ENCODE assay signal across 33 mouse cellular contexts in genomic region chr15:101398269-101398668, GRCm38 (mm10). TPM values are rescaled to one million over a fixed set of nuclear protein-coding genes. Genes with fewer than 3 reads are reported as not detected.
DNase-seq lines count a peak whose midpoint lies in the region; ATAC-seq lines count a peak whose summit lies in the region.
"Had no signal": no experiment of that assay in that cellular context is flagged by ENCODE, and none has a peak within 500 bp of the region (broad histone marks: within the 10 kb centered on the region; RNA-seq: fewer than 3 reads in every experiment).

No protein-coding gene starts in this region.

- no peak overlapping the region for H3K9ac ChIP-seq in heart, embryonic 11.5 days (ENCODE audit: low read depth, low read length)
- no peak overlapping the region for H3K9ac ChIP-seq in forebrain, embryonic 13.5 days
- H3K9ac ChIP-seq: embryonic facial prominence, embryonic 12.5 days; forebrain, embryonic 12.5 days; hindbrain, embryonic 14.5 days; lung, embryonic 14.5 days; midbrain, embryonic 12.5 days had no signal

- H3K9me3 ChIP-seq in heart, embryonic 11.5 days (replicated peaks; ENCODE audit: control insufficient read depth, low read length), result no peaks in the 10 kb centered on the region
- H3K9me3 ChIP-seq in forebrain, embryonic 13.5 days (replicated peaks), result no peaks in the 10 kb centered on the region
- H3K9me3 ChIP-seq: embryonic facial prominence, embryonic 12.5 days; forebrain, embryonic 12.5 days; midbrain, embryonic 12.5 days had no signal

- no peak overlapping the region for H3K27ac ChIP-seq in heart, embryonic 11.5 days (ENCODE audit: low read depth, low read length)
- no peak overlapping the region for H3K27ac ChIP-seq in forebrain, embryonic 13.5 days
- H3K27ac ChIP-seq: embryonic facial prominence, embryonic 12.5 days; forebrain, embryonic 12.5 days; hindbrain, embryonic 14.5 days; midbrain, embryonic 12.5 days had no signal

- H3K4me2 ChIP-seq in heart, embryonic 11.5 days, result no peak overlapping the region
- no peak overlapping the region for H3K4me2 ChIP-seq in forebrain, embryonic 13.5 days
- H3K4me2 ChIP-seq: embryonic facial prominence, embryonic 12.5 days; forebrain, embryonic 12.5 days; hindbrain, embryonic 14.5 days; liver, embryonic 11.5 days; lung, embryonic 14.5 days; midbrain, embryonic 12.5 days had no signal

- H3K4me1 ChIP-seq in heart, embryonic 11.5 days (ENCODE audit: control insufficient read depth, insufficient read depth, low read length), result 0 out of 2 replicates have a peak, but pooled peaks cover 2% of the 10 kb centered on the region
- H3K4me1 ChIP-seq in forebrain, embryonic 13.5 days, result no peaks in the 10 kb centered on the region
- H3K4me1 ChIP-seq: forebrain, embryonic 12.5 days; midbrain, embryonic 12.5 days had no signal

- intact Hi-C loops in heart, postnatal 10 days (cut with DNase I), result no loop called here

- no peaks in the 10 kb centered on the region for H3K36me3 ChIP-seq in heart, embryonic 11.5 days (ENCODE audit: control insufficient read depth, insufficient read depth, low read length)
- H3K36me3 ChIP-seq in forebrain, embryonic 13.5 days (ENCODE audit: poor library complexity, severe bottlenecking), result no peaks in the 10 kb centered on the region
- H3K36me3 ChIP-seq: embryonic facial prominence, embryonic 12.5 days; forebrain, embryonic 12.5 days; midbrain, embryonic 12.5 days had no signal

- peak; percentile 44 for DNase-seq in heart, adult 8-10 months (ENCODE audit: low spot score)
- peak; percentile 37 for DNase-seq in 3T3-L1 (ENCODE audit: low read depth, low spot score)
- DNase-seq in heart, postnatal 10 days, result peak; percentile 68 to 73
- peak; percentile 65 for DNase-seq in lung, postnatal 10 days
- DNase-seq in urinary bladder, adult 18-20 months (ENCODE audit: low spot score in 2 of 2), result no peak
- DNase-seq in left cerebral cortex, adult 9 months (ENCODE audit: low spot score in 2 of 2), result no peak
- DNase-seq: adrenal gland, postnatal 10 days; cerebellum, adult 18-20 months; cerebellum, postnatal 25 days; gastrocnemius, postnatal 10 days; kidney, postnatal 4 days; lung, embryonic 14.5 days; retina, postnatal 1 day; right cerebral cortex, postnatal 25 days; spleen, adult 18-20 months had no signal

- no peak overlapping the region for H3K4me3 ChIP-seq in heart, embryonic 11.5 days (ENCODE audit: low read depth, low read length)
- no peak overlapping the region for H3K4me3 ChIP-seq in forebrain, embryonic 13.5 days
- H3K4me3 ChIP-seq: embryonic facial prominence, embryonic 12.5 days; erythroblast, embryonic 14.5 days; forebrain, embryonic 12.5 days; midbrain, embryonic 12.5 days had no signal

- H3K27me3 ChIP-seq in heart, embryonic 11.5 days (ENCODE audit: control insufficient read depth, insufficient read depth, low read length), result no peaks in the 10 kb centered on the region
- H3K27me3 ChIP-seq in forebrain, embryonic 13.5 days, result no peaks in the 10 kb centered on the region
- H3K27me3 ChIP-seq: embryonic facial prominence, embryonic 12.5 days; forebrain, embryonic 12.5 days; midbrain, embryonic 12.5 days had no signal

- 77% methylated on average over 8 of the region's 8 CpGs for WGBS in heart, embryonic 11.5 days (ENCODE audit: insufficient replicate concordance)
- WGBS in forebrain, embryonic 13.5 days, result 77% methylated on average over 8 of the region's 8 CpGs

- ATAC-seq in heart, embryonic 11.5 days (replicated peaks; ENCODE audit: insufficient number of reproducible peaks, low FRiP score, low TSS enrichment), result no peak
- no peak for ATAC-seq in forebrain, embryonic 13.5 days
- ATAC-seq: inflammation-experienced regulatory T-cells, adult 6 months had no signal

RNA-seq across cellular contexts. Expression of gene Krt7, which starts 12.6 kb away (rescaled TPM):
- total RNA-seq in heart, adult 8-10 months (2022), result 1 to 10 TPM; 1.4 to 3.6 (median 2.7) TPM
- 23.8 and 25.8 TPM in 2 replicates for polyA plus RNA-seq in heart, embryonic 11.5 days (2014; fragmentation: Nextera tagmentation; extraction: Ambion mirVana)
- total RNA-seq in heart, postnatal 10 days (2021), result 1 to 10 TPM; 3.8 to 4.5 TPM
- polyA plus RNA-seq in forebrain, embryonic 13.5 days (2015; fragmentation: Nextera tagmentation; extraction: Ambion mirVana), result 0.18 and 0.26 TPM in 2 replicates
- total RNA-seq: layer of hippocampus, postnatal 10 days had no signal
- polyA plus RNA-seq: erythroblast, embryonic 14.5 days had no signal

RNA-seq across cellular contexts. Expression of gene Krt80, which starts 28.3 kb away (rescaled TPM):
- 1 to 10 TPM; 1.5 to 4.7 (median 2.4) TPM for total RNA-seq in heart, adult 8-10 months (2022)
- 2.5 and 2.8 TPM in 2 replicates for polyA plus RNA-seq in heart, embryonic 11.5 days (2014; fragmentation: Nextera tagmentation; extraction: Ambion mirVana)
- 1 to 10 TPM; 1.7 to 2.2 TPM for total RNA-seq in heart, postnatal 10 days (2021)
- 0.05 TPM in 2 replicates for polyA plus RNA-seq in forebrain, embryonic 13.5 days (2015; fragmentation: Nextera tagmentation; extraction: Ambion mirVana)
- polyA plus RNA-seq: erythroblast, embryonic 14.5 days; forebrain, embryonic 12.5 days; limb, embryonic 11.5 days; liver, embryonic 11.5 days; neural tube, embryonic 11.5 days had no signal

RNA-seq across cellular contexts. Expression of gene Krt87, which starts 40.3 kb away (rescaled TPM):
- total RNA-seq in heart, adult 8-10 months (2022), result not detected
- not detected in 2 replicates for polyA plus RNA-seq in heart, embryonic 11.5 days (2014; fragmentation: Nextera tagmentation; extraction: Ambion mirVana)
- not detected for total RNA-seq in heart, postnatal 10 days (2021)
- 0.10 TPM in 1 of 2 replicates, not detected in the other for polyA plus RNA-seq in forebrain, embryonic 13.5 days (2015; fragmentation: Nextera tagmentation; extraction: Ambion mirVana)
- total RNA-seq: adrenal gland, postnatal 10 days; granulocyte monocyte progenitor cell, adult 5-6 weeks; heart, postnatal 36 days; megakaryocyte, adult 5-6 weeks had no signal
- polyA plus RNA-seq: erythroblast, embryonic 14.5 days; kidney, embryonic 14.5 days; limb, embryonic 11.5 days; liver, embryonic 11.5 days; neural tube, embryonic 11.5 days; testis, adult 2 months had no signal

RNA-seq across cellular contexts. Expression of gene Krt88, which starts 49.3 kb away (rescaled TPM):
- not detected for total RNA-seq in heart, adult 8-10 months (2022)
- polyA plus RNA-seq in heart, embryonic 11.5 days (2014; fragmentation: Nextera tagmentation; extraction: Ambion mirVana), result not detected in 2 replicates
- total RNA-seq in heart, postnatal 10 days (2021), result not detected
- polyA plus RNA-seq in forebrain, embryonic 13.5 days (2015; fragmentation: Nextera tagmentation; extraction: Ambion mirVana), result not detected in 2 replicates
- total RNA-seq: adrenal gland, postnatal 10 days; gastrocnemius, postnatal 10 days; granulocyte monocyte progenitor cell, adult 5-6 weeks; heart, postnatal 36 days; layer of hippocampus, postnatal 10 days; left cerebral cortex, adult 8-10 months; megakaryocyte, adult 5-6 weeks had no signal
- polyA plus RNA-seq: embryonic facial prominence, embryonic 12.5 days; erythroblast, embryonic 14.5 days; forebrain, embryonic 12.5 days; hindbrain, embryonic 14.5 days; inflammation-experienced regulatory T-cells, adult 6 months; kidney, embryonic 14.5 days; limb, embryonic 11.5 days; liver, embryonic 11.5 days; lung, embryonic 14.5 days; midbrain, embryonic 12.5 days; neural tube, embryonic 11.5 days had no signal

Comparison
In these comparisons a context has a peak if more than half of its experiments do, and no peak if none do; other contexts are left out.
1. DNase-seq: peak in heart, adult 8-10 months (single experiment), 3T3-L1 (single experiment), heart, postnatal 10 days (2 of 2) and lung, postnatal 10 days (single experiment); none in urinary bladder, adult 18-20 months (0 of 2) and left cerebral cortex, adult 9 months (0 of 2).